In the genomic region with DNA sequence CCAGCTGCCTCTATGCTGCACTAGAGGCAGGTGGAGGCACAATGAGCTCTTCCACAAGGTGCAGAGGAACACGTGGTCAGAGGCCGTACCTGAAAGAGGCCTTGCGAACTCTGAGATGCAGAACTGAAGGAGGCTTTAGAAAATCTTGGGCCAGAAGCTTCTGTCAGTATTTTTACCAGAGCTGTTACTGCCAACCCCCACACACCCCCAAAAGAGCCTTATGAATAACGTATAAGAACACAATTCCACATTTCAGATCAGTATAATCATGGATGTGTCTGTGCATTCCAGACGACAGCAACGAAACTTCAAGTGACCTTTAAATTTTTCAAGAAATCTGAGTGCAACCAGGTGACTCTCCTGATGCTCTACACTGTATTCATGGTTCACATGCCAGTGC, we compare ENCODE assay signal across 19 mouse cellular contexts.
A peak's percentile ranks its signal among the peaks of the same experiment; 100 is the strongest.
DNase-seq lines count a peak whose midpoint lies in the region; ATAC-seq and TF ChIP-seq lines count a peak whose summit lies in the region.
"Had no signal": no experiment of that assay in that cellular context is flagged by ENCODE, and none has a peak within 500 bp of the region (broad histone marks: within the 10 kb centered on the region; RNA-seq: fewer than 3 reads in every experiment).

No protein-coding gene starts in this region.

- no peaks in the 10 kb centered on the region for H3K9me3 ChIP-seq in intestine, embryonic 15.5 days
- no peaks in the 10 kb centered on the region for H3K9me3 ChIP-seq in hindbrain, embryonic 14.5 days (ENCODE audit: control insufficient read depth, low read length)
- H3K9me3 ChIP-seq: embryonic facial prominence, embryonic 12.5 days; forebrain, embryonic 15.5 days; G1E; heart, embryonic 12.5 days; hindbrain, embryonic 10.5 days; hindbrain, embryonic 15.5 days had no signal

- H3K4me2 ChIP-seq in intestine, embryonic 15.5 days (replicated peaks), result peak overlapping the region; percentile 24
- no peak overlapping the region for H3K4me2 ChIP-seq in hindbrain, embryonic 14.5 days (replicated peaks)
- H3K4me2 ChIP-seq: embryonic facial prominence, embryonic 12.5 days; forebrain, embryonic 15.5 days; heart, embryonic 12.5 days; hindbrain, embryonic 15.5 days had no signal

- TF ChIP-seq POLR2A in cortical plate, adult 2 months (IDR thresholded peaks at IDR 0.05; ENCODE audit: extremely low read depth, insufficient read depth, low read length), result no peak

- H3K27ac ChIP-seq in cortical plate, adult 2 months (ENCODE audit: insufficient read depth, low read length), result peak overlapping the region; percentile 38; the same call in 1 of the 2 replicates
- H3K27ac ChIP-seq in intestine, embryonic 15.5 days, result peak overlapping the region; percentile 71; the same call in 1 of the 2 replicates
- no peak overlapping the region for H3K27ac ChIP-seq in hindbrain, embryonic 14.5 days
- H3K27ac ChIP-seq: embryonic facial prominence, embryonic 12.5 days; forebrain, embryonic 15.5 days; hindbrain, embryonic 10.5 days; hindbrain, embryonic 15.5 days had no signal

- H3K9ac ChIP-seq in intestine, embryonic 15.5 days, result no peak overlapping the region
- no peak overlapping the region for H3K9ac ChIP-seq in hindbrain, embryonic 14.5 days
- H3K9ac ChIP-seq: embryonic facial prominence, embryonic 12.5 days; forebrain, embryonic 15.5 days; heart, embryonic 12.5 days; hindbrain, embryonic 15.5 days had no signal

- H3K27me3 ChIP-seq in intestine, embryonic 15.5 days (replicated peaks), result no peaks in the 10 kb centered on the region
- no peaks in the 10 kb centered on the region for H3K27me3 ChIP-seq in hindbrain, embryonic 14.5 days (ENCODE audit: control insufficient read depth, insufficient read depth, low read length)
- H3K27me3 ChIP-seq: embryonic facial prominence, embryonic 12.5 days; forebrain, embryonic 15.5 days; heart, embryonic 12.5 days; hindbrain, embryonic 15.5 days had no signal

- no peak for TF ChIP-seq CTCF in cortical plate, adult 2 months (IDR thresholded peaks at IDR 0.05; ENCODE audit: extremely low read depth, insufficient read depth, low read length)

- peak; percentile 55 for DNase-seq in right cerebral cortex, adult 18-20 months
- no peak for DNase-seq in right cerebral cortex, postnatal 10 days (ENCODE audit: low spot score in 2 of 2)
- DNase-seq in hindbrain, embryonic 14.5 days (ENCODE audit: low spot score), result no peak
- DNase-seq in kidney, postnatal 10 days, result no peak
- DNase-seq: adrenal gland, adult 8-10 months; adrenal gland, postnatal 36 days; cerebellum, adult 11 months; cerebellum, adult 8-10 months; cerebellum, postnatal 14 days; gastrocnemius, postnatal 14 days had no signal

- H3K36me3 ChIP-seq in intestine, embryonic 15.5 days, result no peaks in the 10 kb centered on the region
- no peaks in the 10 kb centered on the region for H3K36me3 ChIP-seq in hindbrain, embryonic 14.5 days (replicated peaks; ENCODE audit: control insufficient read depth, insufficient read depth)
- H3K36me3 ChIP-seq: embryonic facial prominence, embryonic 12.5 days; forebrain, embryonic 15.5 days; G1E; heart, embryonic 12.5 days; hindbrain, embryonic 10.5 days; hindbrain, embryonic 15.5 days had no signal

- no peak overlapping the region for H3K4me3 ChIP-seq in cortical plate, adult 2 months (ENCODE audit: insufficient read depth, low read length)
- H3K4me3 ChIP-seq in intestine, embryonic 15.5 days (replicated peaks), result no peak overlapping the region
- H3K4me3 ChIP-seq in hindbrain, embryonic 14.5 days (replicated peaks; ENCODE audit: low read length), result no peak overlapping the region
- H3K4me3 ChIP-seq: embryonic facial prominence, embryonic 12.5 days; forebrain, embryonic 15.5 days; heart, embryonic 12.5 days; hindbrain, embryonic 10.5 days; hindbrain, embryonic 15.5 days had no signal

- WGBS in intestine, embryonic 15.5 days, result 79% methylated on average over 6 of the region's 6 CpGs
- 90% methylated on average over 6 of the region's 6 CpGs for WGBS in hindbrain, embryonic 14.5 days

- ATAC-seq in intestine, embryonic 15.5 days, result peak; percentile 16
- no peak for ATAC-seq in hindbrain, embryonic 14.5 days (ENCODE audit: low FRiP score)
- ATAC-seq: CD4-positive, CD25-positive, alpha-beta regulatory T cell, adult 4 months; forebrain, embryonic 15.5 days had no signal

- H3K4me1 ChIP-seq in cortical plate, adult 2 months (ENCODE audit: control insufficient read depth, insufficient read depth, low read length), result peaks cover 19% of the 10 kb centered on the region
- H3K4me1 ChIP-seq in intestine, embryonic 15.5 days (replicated peaks), result peaks cover 35% of the 10 kb centered on the region
- H3K4me1 ChIP-seq in hindbrain, embryonic 14.5 days (replicated peaks; ENCODE audit: control insufficient read depth, insufficient read depth, low read length), result no peaks in the 10 kb centered on the region
- H3K4me1 ChIP-seq: forebrain, embryonic 15.5 days had no signal
